Mouse (Mus musculus): Measurements from ENCODE around the gene Ankrd55.

- no peak for TF ChIP-seq POLR2A (IDR thresholded peaks at IDR 0.05; ENCODE audit: low read depth, low read length)
- TF ChIP-seq CTCF (conservative IDR thresholded peaks at IDR 0.05; ENCODE audit: insufficient read depth, insufficient read length, low read depth, low read length) = no peak
Observed at GRCm38 (mm10) chr13:112412824-112413223, 124.6 kb downstream of the Ankrd55 start.
